Mouse (Mus musculus): ENCODE results near the gene Cxcl12.

The Cxcl12 gene

DNA sequence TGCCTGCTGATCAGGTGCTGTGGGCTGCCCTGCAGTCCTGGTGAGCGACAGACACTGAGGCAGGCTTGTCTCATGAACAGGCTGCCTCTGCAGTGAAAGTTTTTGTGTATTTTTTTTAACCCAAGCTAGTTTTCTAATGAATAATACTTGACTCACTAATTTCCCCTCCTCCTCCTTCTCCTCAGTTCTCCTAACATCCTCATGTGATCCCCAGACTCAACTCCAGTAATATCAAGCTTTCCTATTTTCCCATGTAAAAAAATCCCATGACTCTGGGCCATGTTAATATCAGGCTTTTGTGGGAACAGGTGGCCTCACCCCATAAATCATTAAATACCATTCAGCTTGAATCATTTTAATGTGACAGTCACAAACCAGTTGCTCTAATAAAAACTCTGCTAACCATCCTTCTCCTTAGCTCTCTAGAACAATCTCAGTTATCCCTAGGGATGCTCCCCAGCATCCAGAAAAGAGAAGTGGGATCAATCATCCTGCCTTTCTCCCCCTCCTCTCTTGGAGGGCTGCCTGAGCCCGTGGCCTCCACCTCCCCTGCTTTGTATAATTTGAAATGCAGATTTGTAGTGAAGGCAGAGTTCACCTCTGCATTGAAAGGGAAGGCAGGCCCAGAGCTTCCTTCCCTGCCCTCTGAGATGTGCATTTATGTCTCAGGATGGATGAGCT, 6.9 kb downstream of the Cxcl12 start:
- DNase-seq (ENCODE audit: low read depth, low spot score), result no peak

GRCm38 (mm10) chr6:117176406-117176805, 8.1 kb downstream of the Cxcl12 start:
- no peak for DNase-seq (ENCODE audit: low read depth, low spot score)

GRCm38 (mm10) chr6:117180303-117180702, 12.0 kb downstream of the Cxcl12 start:
- no peak for DNase-seq (ENCODE audit: low read depth, low spot score)

- DNase-seq (ENCODE audit: low read depth, low spot score), result no peak
These were observed 17.0 kb downstream of the Cxcl12 start for GRCm38 (mm10) chr6:117185381-117185780.

DNA sequence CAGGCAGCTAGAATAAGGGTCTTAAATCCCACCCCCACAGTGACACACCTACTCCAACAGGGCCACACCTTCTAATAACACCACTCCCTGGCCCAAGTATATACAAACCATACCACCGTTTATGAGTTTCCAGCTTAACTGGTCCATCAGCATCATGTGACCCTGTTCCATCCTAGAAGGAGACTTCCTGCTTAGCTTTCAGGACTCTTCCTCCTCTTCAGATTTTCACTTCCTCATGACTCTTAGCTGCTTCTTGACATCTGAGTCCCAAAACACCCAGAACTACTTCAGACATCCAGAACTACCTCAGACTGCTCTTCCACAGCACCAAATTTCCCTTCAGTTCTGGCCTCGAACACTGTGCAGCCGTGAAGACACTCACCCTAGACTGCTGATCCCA, 22.1 kb downstream of the Cxcl12 start:
- no peak for DNase-seq (ENCODE audit: low read depth, low spot score)

DNA sequence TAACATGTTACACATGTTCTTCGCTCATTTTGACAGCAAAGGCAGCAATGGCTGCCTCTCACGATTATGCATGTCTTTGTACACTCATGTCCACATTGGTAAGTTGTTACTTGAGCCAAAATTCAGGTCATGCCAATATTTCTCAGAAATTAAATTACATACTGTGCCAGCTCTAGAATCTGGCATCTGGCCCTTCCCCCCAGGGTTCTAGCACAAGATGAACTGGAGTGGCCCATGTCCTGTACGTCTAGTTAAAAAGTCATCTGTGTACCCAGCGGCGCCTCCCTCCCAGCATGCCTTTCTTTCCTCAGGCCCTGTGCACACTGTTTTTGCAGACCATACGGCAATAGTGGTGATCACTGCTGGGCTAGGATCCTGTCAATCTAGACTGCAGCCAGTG, 23.4 kb downstream of the Cxcl12 start:
- DNase-seq (ENCODE audit: low read depth, low spot score), result no peak

- DNase-seq (ENCODE audit: low read depth, low spot score), result no peak
These were observed 24.3 kb downstream of the Cxcl12 start for GRCm38 (mm10) chr6:117192678-117193077.

- DNase-seq (ENCODE audit: low read depth, low spot score), result no peak
These were observed 26.9 kb downstream of the Cxcl12 start for GRCm38 (mm10) chr6:117195270-117195669.

GRCm38 (mm10) chr6:117198871-117199270, 30.5 kb downstream of the Cxcl12 start:
- DNase-seq (ENCODE audit: low read depth, low spot score), result no peak

DNA sequence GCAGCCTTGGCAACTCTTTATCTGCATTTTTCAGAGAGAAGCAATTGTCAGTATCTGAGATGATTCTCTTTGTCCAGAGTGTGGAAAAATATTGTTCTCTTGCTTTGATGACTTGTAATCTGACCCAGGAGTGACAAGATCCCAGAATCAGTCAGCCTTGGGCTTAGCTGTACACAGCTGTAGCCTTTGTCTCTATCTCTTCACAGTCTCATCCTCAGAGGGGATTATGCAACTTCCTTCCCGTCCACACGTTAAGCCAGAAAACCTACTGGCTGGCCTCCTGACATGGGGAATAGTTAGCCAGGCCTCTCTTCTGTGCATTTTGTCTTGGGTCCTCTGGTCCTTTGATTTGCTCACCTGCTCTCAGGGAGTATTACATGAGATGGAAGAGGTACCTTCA, 31.4 kb downstream of the Cxcl12 start:
- DNase-seq (ENCODE audit: low read depth, low spot score), result no peak

- DNase-seq (ENCODE audit: low read depth, low spot score), result no peak
These were observed 32.6 kb downstream of the Cxcl12 start for GRCm38 (mm10) chr6:117200916-117201315.

- DNase-seq (ENCODE audit: low read depth, low spot score), result no peak
These were observed 33.1 kb downstream of the Cxcl12 start for GRCm38 (mm10) chr6:117201396-117201795.

GRCm38 (mm10) chr6:117201859-117202258, 33.5 kb downstream of the Cxcl12 start:
- no peak for DNase-seq (ENCODE audit: low read depth, low spot score)

GRCm38 (mm10) chr6:117202856-117203400, 34.6 kb downstream of the Cxcl12 start:
- DNase-seq (ENCODE audit: low read depth, low spot score), result no peak

DNA sequence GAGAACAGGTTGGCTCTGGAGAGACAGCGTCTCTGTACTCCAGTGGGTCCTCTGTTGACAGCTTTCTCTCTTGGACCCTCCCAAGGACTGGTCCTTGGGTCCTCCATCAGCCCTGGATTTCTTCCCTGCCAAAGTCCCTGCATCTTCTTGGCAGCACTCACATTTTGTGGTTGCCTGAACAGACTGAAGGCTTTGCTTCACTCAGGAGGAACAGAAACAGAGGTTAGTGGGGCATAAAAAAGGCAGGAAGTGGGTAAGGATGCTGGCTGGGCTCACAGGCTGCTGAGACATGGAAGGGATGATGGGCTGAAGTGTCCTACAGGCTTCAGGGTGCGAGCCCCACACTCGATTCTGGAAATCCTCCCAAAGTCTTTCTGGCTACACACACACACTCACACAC, 35.8 kb downstream of the Cxcl12 start:
- no peak for DNase-seq (ENCODE audit: low read depth, low spot score)

GRCm38 (mm10) chr6:117206834-117207233, 38.5 kb downstream of the Cxcl12 start:
- no peak for DNase-seq (ENCODE audit: low read depth, low spot score)

DNA sequence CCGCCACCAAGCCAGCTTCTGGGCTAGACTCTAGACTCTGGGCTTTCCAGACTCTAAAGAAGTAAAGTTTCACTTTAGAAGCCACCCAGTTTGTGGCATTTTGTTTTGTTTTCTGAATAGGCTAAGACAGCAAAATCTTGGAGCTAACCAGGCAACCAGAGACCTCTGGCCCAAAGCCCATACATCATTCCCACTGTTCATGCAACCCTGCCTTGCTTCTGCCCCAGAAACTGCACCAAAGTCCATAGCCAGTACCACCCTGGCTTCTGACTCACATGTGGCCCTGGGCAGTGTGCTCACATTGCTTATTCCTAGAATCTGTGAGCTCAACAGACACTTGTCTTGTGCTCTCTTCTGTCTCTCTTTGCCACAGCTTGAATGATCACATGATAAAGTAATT, 39.0 kb downstream of the Cxcl12 start:
- no peak for DNase-seq (ENCODE audit: low read depth, low spot score)

GRCm38 (mm10) chr6:117210086-117210485, 41.8 kb downstream of the Cxcl12 start:
- no peak for DNase-seq (ENCODE audit: low read depth, low spot score)

DNA sequence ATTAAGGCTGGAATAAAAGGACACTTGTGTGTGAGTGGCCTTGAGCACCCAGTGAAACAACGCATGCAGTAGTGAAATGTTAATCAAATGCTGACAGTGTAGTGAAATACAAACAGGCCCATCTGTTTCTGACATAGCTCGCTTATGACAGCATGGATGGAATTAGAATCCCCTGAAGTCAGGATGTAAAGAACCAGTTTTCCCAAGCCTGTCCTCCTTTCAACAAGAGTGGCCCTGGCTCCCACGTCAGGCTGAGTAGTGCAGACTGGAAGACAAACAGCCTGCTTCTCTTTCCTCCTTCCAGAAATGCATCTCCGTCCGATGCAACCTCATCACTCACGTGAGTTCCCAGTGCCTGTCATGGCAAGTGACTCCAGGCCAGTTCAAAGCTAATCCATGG, 42.2 kb downstream of the Cxcl12 start:
- DNase-seq (ENCODE audit: low read depth, low spot score), result no peak

DNA sequence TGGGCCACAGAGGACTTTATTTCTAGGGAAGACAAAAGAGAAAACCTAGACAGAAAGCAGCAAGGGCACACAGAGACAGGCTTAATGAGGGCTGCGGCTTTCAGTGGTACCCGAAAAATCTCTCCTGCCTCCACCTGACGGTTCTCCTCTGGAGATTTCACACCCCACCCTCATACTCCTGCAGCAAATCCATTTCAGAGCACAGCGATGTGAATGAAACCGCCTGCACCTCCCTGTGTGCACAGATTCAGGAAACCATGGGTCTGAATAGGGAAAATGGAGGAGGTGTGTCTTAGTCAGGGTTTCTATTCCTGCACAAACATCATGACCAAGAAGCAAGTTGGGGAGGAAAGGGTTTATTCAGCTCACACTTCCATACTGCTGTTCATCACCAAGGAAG, 46.2 kb downstream of the Cxcl12 start:
- peak; percentile 79 for DNase-seq (ENCODE audit: low read depth, low spot score)

DNA sequence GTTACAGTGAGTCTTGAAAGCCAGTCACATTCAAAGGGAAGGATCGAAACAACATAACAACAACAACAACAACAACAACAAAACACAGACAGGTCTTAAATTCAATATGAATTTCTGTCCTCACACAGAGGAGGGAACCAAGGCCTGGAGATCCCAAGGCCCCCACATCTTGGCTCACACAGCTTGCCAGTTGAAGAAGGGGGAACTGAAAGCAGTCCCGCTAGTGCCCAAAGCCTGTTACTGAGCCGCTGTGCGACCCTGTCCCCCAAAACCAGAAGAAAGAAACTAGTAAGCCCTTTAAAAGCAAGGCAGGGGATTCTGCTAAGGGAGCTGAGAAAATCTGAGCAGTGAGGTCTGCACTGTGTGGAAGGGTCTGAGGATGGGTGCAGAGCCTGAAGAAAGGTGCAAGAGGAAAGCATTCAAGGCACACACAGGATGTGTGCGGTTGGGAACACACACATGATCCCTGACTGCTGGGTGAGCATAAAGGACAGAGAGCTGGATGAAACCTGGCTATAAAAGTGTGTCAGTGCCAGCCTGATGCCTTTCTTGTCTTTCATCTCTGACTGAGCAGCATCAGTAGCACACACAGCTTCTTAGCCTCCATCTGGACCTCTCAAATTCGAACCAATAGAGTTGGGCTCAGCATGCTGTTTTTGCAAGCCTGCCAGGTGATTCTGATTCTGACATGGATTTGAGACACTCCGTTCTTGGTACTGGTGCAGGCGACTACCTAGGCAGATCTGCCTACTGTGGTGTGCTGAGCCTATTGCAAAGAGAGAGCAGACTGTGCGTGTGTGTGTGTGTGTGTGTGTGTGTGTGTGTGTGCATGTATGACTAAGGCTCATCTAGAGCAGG, 50.3 kb downstream of the Cxcl12 start:
- peak; percentile 65 for DNase-seq (ENCODE audit: low read depth, low spot score)

GRCm38 (mm10) chr6:117219300-117219680, 51.0 kb downstream of the Cxcl12 start:
- no peak for DNase-seq (ENCODE audit: low read depth, low spot score)

Data from telencephalon, adult 2 months (tissue).